Mouse (Mus musculus): ENCODE measurements around the gene Pkd1l1.

DNA sequence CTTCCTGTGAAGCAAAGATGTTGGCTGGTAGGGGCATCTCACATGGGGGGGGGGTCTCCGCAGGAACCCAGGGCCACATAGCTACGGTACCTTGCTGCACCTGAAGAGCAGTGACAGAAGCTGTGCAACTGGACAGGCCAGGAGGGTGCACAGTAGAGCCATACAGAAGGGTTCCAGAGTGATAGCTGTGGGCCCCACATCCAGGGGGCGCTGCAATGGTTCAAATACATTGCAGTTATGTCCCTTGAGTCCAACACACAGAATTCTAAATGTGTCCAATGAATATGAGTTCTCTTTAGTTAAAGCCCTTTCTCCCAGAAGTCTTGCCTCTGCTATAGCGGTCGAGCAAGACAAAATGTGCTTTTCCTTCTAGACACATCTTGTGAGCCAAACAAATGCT is 103.0 kb downstream of the Pkd1l1 start:
- TF ChIP-seq POLR2A (IDR thresholded peaks at IDR 0.05; ENCODE audit: control insufficient read depth, low read depth, low read length) (no peak), CTCF (IDR thresholded peaks at IDR 0.05; ENCODE audit: control insufficient read depth, insufficient read depth, insufficient replicate concordance, low read depth, low read length) (no peak)

Data from testis, adult 2 months (tissue).